27 mouse cellular contexts compared by ENCODE assay signal in genomic region chr9:118587115-118587514, GRCm38 (mm10). TPM values are rescaled to one million over a fixed set of nuclear protein-coding genes. Genes with fewer than 3 reads are reported as not detected.
DNase-seq lines count a peak whose midpoint lies in the region; ATAC-seq lines count a peak whose summit lies in the region.
"Had no signal": no experiment of that assay in that cellular context is flagged by ENCODE, and none has a peak within 500 bp of the region (broad histone marks: within the 10 kb centered on the region; RNA-seq: fewer than 3 reads in every experiment).

No protein-coding gene starts in this region.

- no peak overlapping the region for H3K27ac ChIP-seq in forebrain, embryonic 11.5 days (ENCODE audit: low read depth, low read length)
- no peak overlapping the region for H3K27ac ChIP-seq in forebrain, embryonic 10.5 days
- H3K27ac ChIP-seq in intestine, embryonic 16.5 days (ENCODE audit: low read length), result no peak overlapping the region
- no peak overlapping the region for H3K27ac ChIP-seq in intestine, embryonic 15.5 days
- H3K27ac ChIP-seq: embryonic facial prominence, embryonic 13.5 days; embryonic facial prominence, embryonic 15.5 days; forebrain, embryonic 12.5 days had no signal

- H3K9me3 ChIP-seq in forebrain, embryonic 11.5 days (ENCODE audit: control insufficient read depth, low read length), result no peaks in the 10 kb centered on the region
- H3K9me3 ChIP-seq in forebrain, embryonic 10.5 days, result no peaks in the 10 kb centered on the region
- no peaks in the 10 kb centered on the region for H3K9me3 ChIP-seq in intestine, embryonic 16.5 days (ENCODE audit: control insufficient read depth, low read length)
- H3K9me3 ChIP-seq in intestine, embryonic 15.5 days, result no peaks in the 10 kb centered on the region
- 0 out of 2 replicates have a peak, but pooled peaks cover 6% of the 10 kb centered on the region for H3K9me3 ChIP-seq in megakaryocyte, embryonic 14.5 days
- H3K9me3 ChIP-seq: embryonic facial prominence, embryonic 13.5 days; embryonic facial prominence, embryonic 15.5 days; forebrain, embryonic 12.5 days had no signal

- H3K9ac ChIP-seq in forebrain, embryonic 11.5 days (ENCODE audit: low read length), result no peak overlapping the region
- H3K9ac ChIP-seq in intestine, embryonic 16.5 days (ENCODE audit: low read depth, low read length), result no peak overlapping the region
- H3K9ac ChIP-seq in intestine, embryonic 15.5 days, result no peak overlapping the region
- H3K9ac ChIP-seq: embryonic facial prominence, embryonic 13.5 days; embryonic facial prominence, embryonic 15.5 days; forebrain, embryonic 12.5 days had no signal

- WGBS in forebrain, embryonic 11.5 days, result 69% methylated on average over 4 of the region's 4 CpGs
- WGBS in forebrain, embryonic 10.5 days, result 69% methylated on average over 4 of the region's 4 CpGs
- 62% methylated on average over 4 of the region's 4 CpGs for WGBS in intestine, embryonic 16.5 days
- 54% methylated on average over 4 of the region's 4 CpGs for WGBS in intestine, embryonic 15.5 days

- H3K36me3 ChIP-seq in forebrain, embryonic 11.5 days (ENCODE audit: control insufficient read depth, insufficient read depth, low read length), result no peaks in the 10 kb centered on the region
- peaks cover 21% of the 10 kb centered on the region for H3K36me3 ChIP-seq in forebrain, embryonic 10.5 days (replicated peaks)
- no peaks in the 10 kb centered on the region for H3K36me3 ChIP-seq in intestine, embryonic 16.5 days (ENCODE audit: control insufficient read depth, insufficient read depth, low read length)
- H3K36me3 ChIP-seq in intestine, embryonic 15.5 days, result peaks cover 12% of the 10 kb centered on the region
- H3K36me3 ChIP-seq in megakaryocyte, embryonic 14.5 days (replicated peaks; ENCODE audit: low read length), result peaks cover 53% of the 10 kb centered on the region

- H3K4me1 ChIP-seq in forebrain, embryonic 11.5 days (replicated peaks; ENCODE audit: control insufficient read depth, insufficient read depth, low read length), result no peaks in the 10 kb centered on the region
- peaks cover 28% of the 10 kb centered on the region for H3K4me1 ChIP-seq in forebrain, embryonic 10.5 days
- peaks cover 13% of the 10 kb centered on the region; the same call in 1 of the 2 replicates for H3K4me1 ChIP-seq in intestine, embryonic 16.5 days (ENCODE audit: control insufficient read depth, insufficient read depth, low read length)
- H3K4me1 ChIP-seq in intestine, embryonic 15.5 days (replicated peaks), result peaks cover 8% of the 10 kb centered on the region
- peaks cover 95% of the 10 kb centered on the region for H3K4me1 ChIP-seq in megakaryocyte, embryonic 14.5 days

- DNase-seq in forebrain, embryonic 11.5 days (ENCODE audit: low spot score), result peak; percentile 15
- DNase-seq in forebrain, embryonic 10.5 days (ENCODE audit: extremely low spot score, low spot score), result no peak
- DNase-seq in thymus, postnatal 36 days, result no peak
- DNase-seq: adrenal gland, adult 8-10 months; adrenal gland, postnatal 36 days; B cell, adult 2 months; cerebellum, adult 11-12 months; cerebellum, adult 2 months; cerebellum, adult 9-10 months; cerebellum, postnatal 10 days; cerebellum, postnatal 36 days; embryo, embryonic 11 days had no signal

- ATAC-seq in forebrain, embryonic 11.5 days (replicated peaks; ENCODE audit: low FRiP score), result no peak
- peak; percentile 47; the same call in 1 of the 2 replicates for ATAC-seq in intestine, embryonic 16.5 days
- ATAC-seq in intestine, embryonic 15.5 days, result no peak
- no peak for ATAC-seq in megakaryocyte, adult 5-6 weeks (ENCODE audit: poor library complexity, severe bottlenecking)
- ATAC-seq: activated CD4-positive, CD25-positive, alpha-beta regulatory T cell, adult 4 months; CD4-positive, CD25-positive, alpha-beta regulatory T cell, adult 4 months; forebrain, embryonic 14.5 days; forebrain, embryonic 16.5 days; Patski had no signal

- H3K4me2 ChIP-seq in forebrain, embryonic 11.5 days (ENCODE audit: low read depth, low read length, severe bottlenecking), result no peak overlapping the region
- no peak overlapping the region for H3K4me2 ChIP-seq in intestine, embryonic 16.5 days (ENCODE audit: low read depth, low read length)
- no peak overlapping the region for H3K4me2 ChIP-seq in intestine, embryonic 15.5 days (replicated peaks)
- H3K4me2 ChIP-seq: embryonic facial prominence, embryonic 13.5 days; embryonic facial prominence, embryonic 15.5 days; forebrain, embryonic 12.5 days had no signal

- H3K27me3 ChIP-seq in forebrain, embryonic 11.5 days (ENCODE audit: control insufficient read depth, insufficient read depth, low read length), result no peaks in the 10 kb centered on the region
- H3K27me3 ChIP-seq in forebrain, embryonic 10.5 days (ENCODE audit: poor library complexity, severe bottlenecking), result no peaks in the 10 kb centered on the region
- no peaks in the 10 kb centered on the region for H3K27me3 ChIP-seq in intestine, embryonic 16.5 days (replicated peaks; ENCODE audit: control insufficient read depth, insufficient read depth, low read length)
- no peaks in the 10 kb centered on the region for H3K27me3 ChIP-seq in intestine, embryonic 15.5 days (replicated peaks)
- H3K27me3 ChIP-seq in megakaryocyte, embryonic 14.5 days (replicated peaks), result peaks cover 4% of the 10 kb centered on the region
- H3K27me3 ChIP-seq: CH12.LX; embryonic facial prominence, embryonic 13.5 days; embryonic facial prominence, embryonic 15.5 days; forebrain, embryonic 12.5 days; Patski had no signal

- H3K4me3 ChIP-seq in forebrain, embryonic 11.5 days (ENCODE audit: low read depth, low read length), result no peak overlapping the region
- no peak overlapping the region for H3K4me3 ChIP-seq in forebrain, embryonic 10.5 days
- no peak overlapping the region for H3K4me3 ChIP-seq in intestine, embryonic 16.5 days (ENCODE audit: low read length)
- no peak overlapping the region for H3K4me3 ChIP-seq in intestine, embryonic 15.5 days (replicated peaks)
- H3K4me3 ChIP-seq in megakaryocyte, embryonic 14.5 days (replicated peaks), result peak overlapping the region; percentile 34
- H3K4me3 ChIP-seq: embryonic facial prominence, embryonic 13.5 days; embryonic facial prominence, embryonic 15.5 days; erythroblast, embryonic 14.5 days; forebrain, embryonic 12.5 days had no signal

RNA-seq across cellular contexts. Expression of gene Itga9, which starts 19.4 kb away (rescaled TPM):
- 6.3 and 7.1 TPM in 2 replicates for polyA plus RNA-seq in forebrain, embryonic 11.5 days (2014; fragmentation: Nextera tagmentation; extraction: Ambion mirVana)
- 6.0 and 6.1 TPM in 2 replicates for polyA plus RNA-seq in forebrain, embryonic 10.5 days (2016; fragmentation: Nextera tagmentation; extraction: Ambion mirVana)
- 3.5 and 3.7 TPM in 2 replicates for polyA plus RNA-seq in intestine, embryonic 16.5 days (2015; fragmentation: Nextera tagmentation; extraction: Ambion mirVana)
- 12.2 and 13.1 TPM in 2 replicates for polyA plus RNA-seq in intestine, embryonic 15.5 days (2015; fragmentation: Nextera tagmentation; extraction: Ambion mirVana)
- polyA plus RNA-seq in megakaryocyte, embryonic 14.5 days (2012; ENCODE audit: insufficient read depth, low replicate concordance), result 0.30 TPM in 1 of 2 replicates, not detected in the other
- 0.87 TPM in 1 of 2 replicates, not detected in the other for total RNA-seq in megakaryocyte, adult 5-6 weeks (2015)
- 0.04 and 0.28 TPM in 2 replicates for total RNA-seq in megakaryocyte, adult 5-6 weeks (2017)
- total RNA-seq: CH12.LX had no signal
- polyA plus RNA-seq: G1E had no signal
